Mouse (Mus musculus) subcutaneous adipose tissue, adult 2 months (tissue): ENCODE results near the gene S100a8. TPM values are rescaled to one million over a fixed set of nuclear protein-coding genes. Genes with fewer than 3 reads are reported as not detected.

ENCODE experiments used
- polyA plus RNA-seq: library from polyadenylated mRNA; depleted of rRNA; stranded (reverse); fragments of >200 nt; gene quantifications from 2 replicates; pipeline ENCODE4 v1.2.3, GENCODE M21; 2012; ENCODE audit warnings: low replicate concordance; rRNA removed

The S100a8 gene
- polyA plus RNA-seq: 4.7 and 4.8 TPM in 2 replicates

GRCm38 (mm10) chr3:90668846-90669245 lies at the start of gene S100a8:
S100a8 (plus strand) TSS chr3:90668978.

GRCm38 (mm10) chr3:90653717-90654116 lies 15.1 kb upstream of the S100a8 start, which contains the start of gene S100a7a:
S100a7a (plus strand) TSS chr3:90654017.

GRCm38 (mm10) chr3:90695613-90696012 lies 26.8 kb downstream of the S100a8 start, which contains the start of gene S100a9:
S100a9 (minus strand) TSS chr3:90695721.

Other genes starting within 250 kb of the S100a8 start
- gene Ints3, start 235.4 kb upstream of the S100a8 start, polyA plus RNA-seq: 30.1 and 42.9 TPM in 2 replicates
- 104 and 143 TPM in 2 replicates for gene Npr1, start 203.1 kb upstream of the S100a8 start, polyA plus RNA-seq
- 21.6 and 39.3 TPM in 2 replicates for gene Ilf2, start 192.9 kb upstream of the S100a8 start, polyA plus RNA-seq
- 45.0 and 49.4 TPM in 2 replicates for gene Snapin, start 177.9 kb upstream of the S100a8 start, polyA plus RNA-seq
- gene Chtop, start 159.5 kb upstream of the S100a8 start, polyA plus RNA-seq: 31.3 and 57.5 TPM in 2 replicates
- 163 and 272 TPM in 2 replicates for gene S100a1, start 154.6 kb upstream of the S100a8 start, polyA plus RNA-seq
- 81.9 and 200 TPM in 2 replicates for gene S100a13, start 154.5 kb upstream of the S100a8 start, polyA plus RNA-seq
- gene S100a14, start 142.1 kb upstream of the S100a8 start, polyA plus RNA-seq: 0.44 and 0.63 TPM in 2 replicates
- gene S100a16, start 131.7 kb upstream of the S100a8 start, polyA plus RNA-seq: 177 and 190 TPM in 2 replicates
- gene S100a3, start 108.4 kb upstream of the S100a8 start, polyA plus RNA-seq: 0.91 and 1.5 TPM in 2 replicates
- not detected in 2 replicates for gene S100a2, start 78.7 kb upstream of the S100a8 start, polyA plus RNA-seq
- not detected in 2 replicates for gene Gm42674, start 67.1 kb upstream of the S100a8 start, polyA plus RNA-seq
- gene S100a4, start 65.2 kb upstream of the S100a8 start, polyA plus RNA-seq: 33.3 and 67.9 TPM in 2 replicates
- not detected in 2 replicates for gene S100a5, start 60.5 kb upstream of the S100a8 start, polyA plus RNA-seq
- gene S100a6, start 56.1 kb upstream of the S100a8 start, polyA plus RNA-seq: 547 and 573 TPM in 2 replicates
- gene S100a7a, start 15.0 kb upstream of the S100a8 start, polyA plus RNA-seq: 0.90 and 2.8 TPM in 2 replicates
- 0.63 and 3.0 TPM in 2 replicates for gene S100a9, start 26.7 kb downstream of the S100a8 start, polyA plus RNA-seq
- 0.08 TPM in 1 of 2 replicates, not detected in the other for gene Pglyrp4, start 57.9 kb downstream of the S100a8 start, polyA plus RNA-seq
- gene Gm5849, start 108.9 kb downstream of the S100a8 start, polyA plus RNA-seq: not detected in 2 replicates